ENCODE assay signal across 21 mouse cellular contexts in genomic region chr1:181862676-181863374, GRCm38 (mm10). TPM values are rescaled to one million over a fixed set of nuclear protein-coding genes. Genes with fewer than 3 reads are reported as not detected.
DNase-seq lines count a peak whose midpoint lies in the region; ATAC-seq and TF ChIP-seq lines count a peak whose summit lies in the region.
"Had no signal": no experiment of that assay in that cellular context is flagged by ENCODE, and none has a peak within 500 bp of the region (broad histone marks: within the 10 kb centered on the region; RNA-seq: fewer than 3 reads in every experiment).

No protein-coding gene starts in this region.

- ATAC-seq in forebrain, embryonic 16.5 days, result no peak
- no peak for ATAC-seq in midbrain, embryonic 14.5 days (ENCODE audit: low FRiP score, low TSS enrichment)
- ATAC-seq: CD4-positive, CD25-positive, alpha-beta regulatory T cell, adult 4 months; hindbrain, embryonic 16.5 days; liver, embryonic 12.5 days had no signal

- H3K4me3 ChIP-seq in forebrain, embryonic 10.5 days, result no peak overlapping the region
- no peak overlapping the region for H3K4me3 ChIP-seq in forebrain, embryonic 16.5 days (replicated peaks; ENCODE audit: low read length)
- no peak overlapping the region for H3K4me3 ChIP-seq in midbrain, embryonic 14.5 days (replicated peaks; ENCODE audit: low read depth, low read length)
- H3K4me3 ChIP-seq in midbrain, embryonic 10.5 days, result no peak overlapping the region
- no peak overlapping the region for H3K4me3 ChIP-seq in small intestine, adult 2 months (ENCODE audit: low read depth, low read length)
- H3K4me3 ChIP-seq: embryonic facial prominence, embryonic 12.5 days; layer of hippocampus, adult 2 months; liver, embryonic 12.5 days; lung, embryonic 15.5 days; stomach, embryonic 15.5 days had no signal

- peak overlapping the region; percentile 46; the same call in 1 of the 2 replicates for H3K27ac ChIP-seq in forebrain, embryonic 10.5 days
- no peak overlapping the region for H3K27ac ChIP-seq in forebrain, embryonic 16.5 days (ENCODE audit: low read length)
- 0 out of 2 replicates have a peak overlapping the region, but pooled peaks have one; percentile 8 for H3K27ac ChIP-seq in midbrain, embryonic 14.5 days (replicated peaks; ENCODE audit: low read depth, low read length)
- no peak overlapping the region for H3K27ac ChIP-seq in midbrain, embryonic 10.5 days (replicated peaks)
- peak overlapping the region; percentile 89 for H3K27ac ChIP-seq in small intestine, adult 2 months (ENCODE audit: insufficient read depth, low read depth, low read length)
- H3K27ac ChIP-seq: embryonic facial prominence, embryonic 12.5 days; layer of hippocampus, adult 2 months; liver, embryonic 12.5 days; lung, embryonic 15.5 days; stomach, embryonic 15.5 days had no signal

- H3K4me2 ChIP-seq in forebrain, embryonic 16.5 days (ENCODE audit: low read length), result no peak overlapping the region
- H3K4me2 ChIP-seq in midbrain, embryonic 14.5 days (ENCODE audit: low read length), result no peak overlapping the region
- H3K4me2 ChIP-seq: embryonic facial prominence, embryonic 12.5 days; heart, embryonic 11.5 days; liver, embryonic 12.5 days; lung, embryonic 15.5 days; stomach, embryonic 15.5 days had no signal

- TF ChIP-seq POLR2A in small intestine, adult 2 months (IDR thresholded peaks at IDR 0.05; ENCODE audit: low read depth, low read length), result no peak

- WGBS in forebrain, embryonic 10.5 days, result 66% methylated on average over 16 of the region's 16 CpGs
- WGBS in forebrain, embryonic 16.5 days, result 52% methylated on average over 16 of the region's 16 CpGs
- WGBS in midbrain, embryonic 14.5 days, result 46% methylated on average over 16 of the region's 16 CpGs
- WGBS in midbrain, embryonic 10.5 days, result 66% methylated on average over 16 of the region's 16 CpGs
- 47% methylated on average over 16 of the region's 16 CpGs for WGBS in small intestine, adult 2 months

- H3K4me1 ChIP-seq in forebrain, embryonic 10.5 days, result peaks cover 26% of the 10 kb centered on the region
- H3K4me1 ChIP-seq in forebrain, embryonic 16.5 days (replicated peaks; ENCODE audit: control insufficient read depth, insufficient read depth, low read length), result no peaks in the 10 kb centered on the region; the same call in 1 of the 2 replicates
- no peaks in the 10 kb centered on the region for H3K4me1 ChIP-seq in midbrain, embryonic 14.5 days (ENCODE audit: control insufficient read depth, insufficient read depth, low read length)
- peaks cover 17% of the 10 kb centered on the region for H3K4me1 ChIP-seq in midbrain, embryonic 10.5 days
- peaks cover 36% of the 10 kb centered on the region; the same call in 1 of the 2 replicates for H3K4me1 ChIP-seq in small intestine, adult 2 months (ENCODE audit: control insufficient read depth, insufficient read depth, insufficient read length, low read length)

- no peaks in the 10 kb centered on the region for H3K36me3 ChIP-seq in forebrain, embryonic 10.5 days (replicated peaks)
- no peaks in the 10 kb centered on the region for H3K36me3 ChIP-seq in forebrain, embryonic 16.5 days (ENCODE audit: control insufficient read depth, insufficient read depth)
- H3K36me3 ChIP-seq in midbrain, embryonic 14.5 days (ENCODE audit: control insufficient read depth, insufficient read depth, low read length), result no peaks in the 10 kb centered on the region
- no peaks in the 10 kb centered on the region for H3K36me3 ChIP-seq in midbrain, embryonic 10.5 days
- no peaks in the 10 kb centered on the region for H3K36me3 ChIP-seq in small intestine, adult 2 months (ENCODE audit: control insufficient read depth, insufficient read depth, low read length)
- H3K36me3 ChIP-seq: embryonic facial prominence, embryonic 12.5 days; liver, embryonic 12.5 days; lung, embryonic 15.5 days; stomach, embryonic 15.5 days had no signal

- no peak overlapping the region for H3K9ac ChIP-seq in forebrain, embryonic 16.5 days (replicated peaks; ENCODE audit: low read depth, low read length)
- H3K9ac ChIP-seq in midbrain, embryonic 14.5 days (replicated peaks; ENCODE audit: low read length), result no peak overlapping the region
- H3K9ac ChIP-seq: embryonic facial prominence, embryonic 12.5 days; liver, embryonic 12.5 days; lung, embryonic 15.5 days; stomach, embryonic 15.5 days had no signal

- no peaks in the 10 kb centered on the region for H3K27me3 ChIP-seq in forebrain, embryonic 10.5 days (ENCODE audit: poor library complexity, severe bottlenecking)
- no peaks in the 10 kb centered on the region for H3K27me3 ChIP-seq in forebrain, embryonic 16.5 days (replicated peaks; ENCODE audit: control insufficient read depth, insufficient read depth, low read length)
- no peaks in the 10 kb centered on the region for H3K27me3 ChIP-seq in midbrain, embryonic 14.5 days (ENCODE audit: control insufficient read depth, insufficient read depth, low read length)
- H3K27me3 ChIP-seq in midbrain, embryonic 10.5 days (ENCODE audit: low read depth, poor library complexity, severe bottlenecking), result no peaks in the 10 kb centered on the region
- no peaks in the 10 kb centered on the region for H3K27me3 ChIP-seq in small intestine, adult 2 months (ENCODE audit: control insufficient read depth, insufficient read depth, low read length)
- H3K27me3 ChIP-seq: embryonic facial prominence, embryonic 12.5 days; lung, embryonic 15.5 days; stomach, embryonic 15.5 days had no signal

- TF ChIP-seq CTCF in small intestine, adult 2 months (IDR thresholded peaks at IDR 0.05; ENCODE audit: extremely low read depth, insufficient read length, insufficient replicate concordance, low read depth, low read length), result no peak

- 0 out of 2 replicates have a peak, but pooled peaks cover under 1% of the 10 kb centered on the region for H3K9me3 ChIP-seq in forebrain, embryonic 10.5 days
- no peaks in the 10 kb centered on the region for H3K9me3 ChIP-seq in forebrain, embryonic 16.5 days (ENCODE audit: control insufficient read depth, low read length)
- H3K9me3 ChIP-seq in midbrain, embryonic 14.5 days (ENCODE audit: control insufficient read depth, low read length), result no peaks in the 10 kb centered on the region
- H3K9me3 ChIP-seq in midbrain, embryonic 10.5 days (replicated peaks), result no peaks in the 10 kb centered on the region
- H3K9me3 ChIP-seq: embryonic facial prominence, embryonic 12.5 days; liver, embryonic 12.5 days; lung, embryonic 15.5 days; stomach, embryonic 15.5 days had no signal

- DNase-seq in forebrain, embryonic 10.5 days (ENCODE audit: extremely low spot score, low spot score), result no peak
- peak; percentile 34 for DNase-seq in midbrain, embryonic 14.5 days
- DNase-seq in midbrain, embryonic 10.5 days (ENCODE audit: low spot score), result no peak
- DNase-seq in kidney, adult 9 months, result peak; percentile 77
- no peak for DNase-seq in lung, postnatal 25 days (ENCODE audit: low spot score)
- DNase-seq in cerebellum, postnatal 25 days, result no peak
- DNase-seq: adrenal gland, postnatal 25 days; cerebellum, adult 18-20 months; gastrocnemius, postnatal 36 days; heart, postnatal 36 days; spleen, adult 18-20 months had no signal

RNA-seq across cellular contexts. Expression of gene Lbr, which starts 20.0 kb away (rescaled TPM):
- 212 and 221 TPM in 2 replicates for polyA plus RNA-seq in forebrain, embryonic 10.5 days (2016; fragmentation: Nextera tagmentation; extraction: Ambion mirVana)
- 51.2 and 60.6 TPM in 2 replicates for polyA plus RNA-seq in forebrain, embryonic 16.5 days (2015; fragmentation: Nextera tagmentation; extraction: Ambion mirVana)
- polyA plus RNA-seq in midbrain, embryonic 14.5 days (2014; fragmentation: Nextera tagmentation; extraction: Ambion mirVana), result 28.1 and 43.3 TPM in 2 replicates
- polyA plus RNA-seq in midbrain, embryonic 10.5 days (2016; fragmentation: Nextera tagmentation; extraction: Ambion mirVana), result 216 and 218 TPM in 2 replicates
- 5.9 and 13.5 TPM in 2 replicates for polyA plus RNA-seq in small intestine, adult 2 months (2012; rRNA removed)

Comparison
In these comparisons a context has a peak if more than half of its experiments do, and no peak if none do; other contexts are left out.
1. DNase-seq: peak in midbrain, embryonic 14.5 days (single experiment) and kidney, adult 9 months (single experiment); none in forebrain, embryonic 10.5 days (single experiment), midbrain, embryonic 10.5 days (single experiment), lung, postnatal 25 days (single experiment) and cerebellum, postnatal 25 days (0 of 2).
2. H3K27ac ChIP-seq: peak in forebrain, embryonic 10.5 days (single experiment), midbrain, embryonic 14.5 days (single experiment) and small intestine, adult 2 months (single experiment); none in forebrain, embryonic 16.5 days (single experiment) and midbrain, embryonic 10.5 days (single experiment).